Mouse (Mus musculus) right cerebral cortex, postnatal 25 days (tissue): ENCODE data around the gene Ube2z.
A peak's percentile ranks its signal among the peaks of the same experiment; 100 is the strongest.

Experiments
- DNase-seq: peaks from one replicate; pipeline ENCODE4 v3.0.0; 2022

Ube2z gene

GRCm38 (mm10) chr11:96006367-96006851, 58.8 kb downstream of the Ube2z start:
- no peak for DNase-seq

- DNase-seq: peak; percentile 19
Observed at GRCm38 (mm10) chr11:96005403-96006271, 59.6 kb downstream of the Ube2z start, which contains the start of gene Igf2bp1. TSS of gene Igf2bp1 (minus strand) at chr11:96005940.

- no peak for DNase-seq
Observed at GRCm38 (mm10) chr11:96004793-96005402, 60.3 kb downstream of the Ube2z start.

GRCm38 (mm10) chr11:96003969-96004792, 61.0 kb downstream of the Ube2z start:
- no peak for DNase-seq

- no peak for DNase-seq
Observed at GRCm38 (mm10) chr11:96003100-96003900, 61.9 kb downstream of the Ube2z start.
